Mouse (Mus musculus) cortical plate, adult 2 months (tissue): ENCODE results near the gene Dnajb12. TPM values are rescaled to one million over a fixed set of nuclear protein-coding genes. Genes with fewer than 3 reads are reported as not detected.

Source experiments
- H3K27ac ChIP-seq: fragments of 200-500 bp; 2 replicates; pipeline ENCODE4 v1.5.1; 2012; ENCODE audit warnings: low read length, control low read depth, inconsistent platforms; ENCODE audit not compliant: insufficient read depth
- H3K4me1 ChIP-seq: fragments of 200-500 bp; 2 replicates; pipeline ENCODE4 v1.6.1; 2011; ENCODE audit warnings: low read length; ENCODE audit not compliant: control insufficient read depth, insufficient read depth
- H3K4me3 ChIP-seq: fragments of 200-500 bp; 2 replicates; pipeline ENCODE4 v1.5.1; 2011; ENCODE audit warnings: mild to moderate bottlenecking, low read length, control low read depth; ENCODE audit not compliant: insufficient read depth
- CTCF ChIP-seq: fragments of 200-500 bp; IDR thresholded peaks from 2 replicates; pipeline ENCODE4 v1.5.1; 2011; ENCODE audit warnings: mild to moderate bottlenecking, control low read depth, low read length; ENCODE audit not compliant: insufficient read depth; ENCODE audit errors: extremely low read depth
- POLR2A ChIP-seq: fragments of 200-500 bp; IDR thresholded peaks from 2 replicates; pipeline ENCODE4 v1.6.1; 2011; ENCODE audit warnings: mild to moderate bottlenecking, low read length, control low read depth; ENCODE audit not compliant: insufficient read depth; ENCODE audit errors: extremely low read depth
- polyA plus RNA-seq: library from polyadenylated mRNA; depleted of rRNA; stranded (reverse); fragments of >200 nt; gene quantifications from 2 replicates; pipeline ENCODE4 v1.2.3, GENCODE M21; 2012

Dnajb12 gene
- polyA plus RNA-seq, 1 experiment, result 45.0 TPM

GRCm38 (mm10) chr10:59848079-59848877 lies 31.1 kb upstream of the Dnajb12 start:
- no peak for TF ChIP-seq CTCF
- TF ChIP-seq POLR2A, result no peak
- H3K4me3 ChIP-seq, result no peak overlapping the region
- no peaks in the 10 kb centered on the region for H3K4me1 ChIP-seq
- H3K27ac ChIP-seq, result no peak overlapping the region

- Histone ChIP-seq H3K4me1 (no peaks in the 10 kb centered on the region), H3K27ac (no peak overlapping the region), H3K4me3 (no peak overlapping the region)
- no peak for TF ChIP-seq POLR2A
- no peak for TF ChIP-seq CTCF
These were observed 30.4 kb upstream of the Dnajb12 start for GRCm38 (mm10) chr10:59848953-59849352.

- no peak overlapping the region for H3K4me3 ChIP-seq
- TF ChIP-seq CTCF (no peak), POLR2A (no peak)
- H3K4me1 ChIP-seq, result no peaks in the 10 kb centered on the region
- H3K27ac ChIP-seq, result no peak overlapping the region
These were observed 30.0 kb upstream of the Dnajb12 start for GRCm38 (mm10) chr10:59849371-59849770.

- no peak overlapping the region for H3K4me3 ChIP-seq
- H3K27ac ChIP-seq, result no peak overlapping the region
- H3K4me1 ChIP-seq, result no peaks in the 10 kb centered on the region
- TF ChIP-seq POLR2A (no peak), CTCF (no peak)
These were observed 22.2 kb upstream of the Dnajb12 start for GRCm38 (mm10) chr10:59857157-59857556.

- no peak for TF ChIP-seq CTCF
- no peak for TF ChIP-seq POLR2A
- Histone ChIP-seq H3K27ac (no peak overlapping the region), H3K4me3 (no peak overlapping the region), H3K4me1 (peaks cover 5% of the 10 kb centered on the region; the same call in 1 of the 2 replicates)
These were observed 18.7 kb upstream of the Dnajb12 start for GRCm38 (mm10) chr10:59860684-59861083.

GRCm38 (mm10) chr10:59861201-59861600 lies 18.2 kb upstream of the Dnajb12 start:
- H3K4me3 ChIP-seq, result no peak overlapping the region
- H3K4me1 ChIP-seq, result peaks cover 5% of the 10 kb centered on the region; the same call in 1 of the 2 replicates
- H3K27ac ChIP-seq, result no peak overlapping the region
- no peak for TF ChIP-seq CTCF

GRCm38 (mm10) chr10:59862816-59863440 lies 16.4 kb upstream of the Dnajb12 start:
- no peak for TF ChIP-seq CTCF
- Histone ChIP-seq H3K4me1 (peaks cover 5% of the 10 kb centered on the region; the same call in 1 of the 2 replicates), H3K4me3 (no peak overlapping the region), H3K27ac (no peak overlapping the region)

GRCm38 (mm10) chr10:59863620-59864019 lies 15.7 kb upstream of the Dnajb12 start:
- no peak overlapping the region for H3K4me3 ChIP-seq
- H3K4me1 ChIP-seq, result peaks cover 5% of the 10 kb centered on the region; the same call in 1 of the 2 replicates
- H3K27ac ChIP-seq, result no peak overlapping the region
- TF ChIP-seq POLR2A (no peak), CTCF (no peak)

- Histone ChIP-seq H3K4me1 (peaks cover 5% of the 10 kb centered on the region; the same call in 1 of the 2 replicates), H3K4me3 (no peak overlapping the region), H3K27ac (no peak overlapping the region)
- TF ChIP-seq CTCF, result no peak
- TF ChIP-seq POLR2A, result no peak
These were observed 15.0 kb upstream of the Dnajb12 start for GRCm38 (mm10) chr10:59864232-59864875.
